Mouse (Mus musculus) CH12F3 (cell line): ENCODE results near the gene Adgrb3.

Experiments used
- in situ Hi-C: fragments of 300-500 bp; cut with MboI; formaldehyde crosslinking; loops from 2 replicates; pipeline ENCODE4 v1.14.3; 2020; ENCODE audit warnings: low sequenced_read_pairs

The Adgrb3 gene

GRCm38 (mm10) chr1:25146206-25146605 is 683.3 kb downstream of the Adgrb3 start:
- in situ Hi-C loops: no loop called here

GRCm38 (mm10) chr1:25132150-25132824 is 697.2 kb downstream of the Adgrb3 start:
- in situ Hi-C loops: no loop called here

- in situ Hi-C loops: no loop called here
Measured at GRCm38 (mm10) chr1:25115512-25115911, 714.0 kb downstream of the Adgrb3 start.

GRCm38 (mm10) chr1:25107500-25108101 is 721.9 kb downstream of the Adgrb3 start:
- in situ Hi-C loops: no loop called here

- in situ Hi-C loops: no loop called here
Measured at GRCm38 (mm10) chr1:25106679-25107078, 722.8 kb downstream of the Adgrb3 start.

GRCm38 (mm10) chr1:25105367-25105766 is 724.1 kb downstream of the Adgrb3 start:
- in situ Hi-C loops: no loop called here

- in situ Hi-C loops: no loop called here
Measured at GRCm38 (mm10) chr1:25088010-25088719, 741.3 kb downstream of the Adgrb3 start.

- in situ Hi-C loops: no loop called here
Measured at GRCm38 (mm10) chr1:25085616-25086372, 743.7 kb downstream of the Adgrb3 start.

GRCm38 (mm10) chr1:25082377-25082776 is 747.1 kb downstream of the Adgrb3 start:
- in situ Hi-C loops: no loop called here

- in situ Hi-C loops: no loop called here
Measured at GRCm38 (mm10) chr1:25081265-25081849, 748.1 kb downstream of the Adgrb3 start.

GRCm38 (mm10) chr1:25079395-25079794 is 750.1 kb downstream of the Adgrb3 start:
- in situ Hi-C loops: no loop called here

- in situ Hi-C loops: no loop called here
Measured at GRCm38 (mm10) chr1:25075952-25076351, 753.6 kb downstream of the Adgrb3 start.

- in situ Hi-C loops: no loop called here
Measured at GRCm38 (mm10) chr1:25063964-25064363, 765.5 kb downstream of the Adgrb3 start.

GRCm38 (mm10) chr1:25060935-25061334 is 768.6 kb downstream of the Adgrb3 start:
- in situ Hi-C loops: no loop called here

- in situ Hi-C loops: no loop called here
Measured at GRCm38 (mm10) chr1:25060191-25060590, 769.3 kb downstream of the Adgrb3 start.

- in situ Hi-C loops: no loop called here
Measured at GRCm38 (mm10) chr1:25057656-25058055, 771.9 kb downstream of the Adgrb3 start.

GRCm38 (mm10) chr1:25057212-25057611 is 772.3 kb downstream of the Adgrb3 start:
- in situ Hi-C loops: no loop called here

GRCm38 (mm10) chr1:25042091-25042490 is 787.4 kb downstream of the Adgrb3 start:
- in situ Hi-C loops: no loop called here

- in situ Hi-C loops: no loop called here
Measured at GRCm38 (mm10) chr1:25034161-25034560, 795.3 kb downstream of the Adgrb3 start.

- in situ Hi-C loops: no loop called here
Measured at GRCm38 (mm10) chr1:25033155-25034095, 796.1 kb downstream of the Adgrb3 start.
